Mouse (Mus musculus) cerebellum, postnatal 4 days (tissue): ENCODE measurements around the gene Gm5861.
A peak's percentile ranks its signal among the peaks of the same experiment; 100 is the strongest.
"Not testable (repeated sequence)": the region's sequence is repeated elsewhere in the genome, so short reads cannot be mapped to it uniquely, and the experiment has no call there.

Experiments
- DNase-seq, 2 experiments: peaks; one replicate each; pipeline ENCODE4 v3.0.0; 2022; ENCODE audit warnings: low spot score in 2 of 2, mixed read lengths in 1 of 2

The Gm5861 gene

GRCm38 (mm10) chr5:11182772-11183171 lies at the start of gene Gm5861:
Gene Gm5861, plus strand, starts transcription at chr5:11183072.
- not testable (repeated sequence) for DNase-seq

GRCm38 (mm10) chr5:11138031-11138430 lies 44.8 kb upstream of the Gm5861 start:
- DNase-seq, result peak; percentile 8 to 21
